Mouse (Mus musculus) liver, embryonic 13.5 days (tissue): ENCODE measurements around the gene Bpifb6. TPM values are rescaled to one million over a fixed set of nuclear protein-coding genes. Genes with fewer than 3 reads are reported as not detected.

ENCODE experiments used
- polyA plus RNA-seq: library from polyadenylated mRNA; unstranded; fragments of >200 nt; fragmentation: Nextera tagmentation; extraction: Ambion mirVana; gene quantifications from 2 replicates; pipeline ENCODE4 v1.2.1, GENCODE M21; 2015

Gene Bpifb6
- polyA plus RNA-seq, 1 experiment from 2014 or later: not detected

Other genes with a start within 250 kb of the Bpifb6 start
- 0.38 and 0.49 TPM in 2 replicates for gene Dnmt3c, start 203.7 kb upstream of the Bpifb6 start, polyA plus RNA-seq
- 161 and 202 TPM in 2 replicates for gene Mapre1, start 159.1 kb upstream of the Bpifb6 start, polyA plus RNA-seq
- gene Efcab8, start 120.5 kb upstream of the Bpifb6 start, polyA plus RNA-seq: 0.06 TPM in 1 of 2 replicates, not detected in the other
- not detected in 2 replicates for gene Sun5, start 29.3 kb upstream of the Bpifb6 start, polyA plus RNA-seq
- gene Bpifb2, start 25.3 kb upstream of the Bpifb6 start, polyA plus RNA-seq: not detected in 2 replicates
- not detected in 2 replicates for gene Bpifb3, start 17.8 kb downstream of the Bpifb6 start, polyA plus RNA-seq
- gene Bpifb4, start 37.8 kb downstream of the Bpifb6 start, polyA plus RNA-seq: 0.07 TPM in 1 of 2 replicates, not detected in the other
- gene Bpifa6, start 74.6 kb downstream of the Bpifb6 start, polyA plus RNA-seq: not detected in 2 replicates
- gene Bpifa2, start 107.9 kb downstream of the Bpifb6 start, polyA plus RNA-seq: not detected in 2 replicates
- not detected in 2 replicates for gene Bpifa3, start 229.9 kb downstream of the Bpifb6 start, polyA plus RNA-seq
- 0.09 TPM in 1 of 2 replicates, not detected in the other for gene Bpifa1, start 242.5 kb downstream of the Bpifb6 start, polyA plus RNA-seq